Mouse (Mus musculus): ENCODE measurements around the gene Efl1.

Efl1 gene

DNA sequence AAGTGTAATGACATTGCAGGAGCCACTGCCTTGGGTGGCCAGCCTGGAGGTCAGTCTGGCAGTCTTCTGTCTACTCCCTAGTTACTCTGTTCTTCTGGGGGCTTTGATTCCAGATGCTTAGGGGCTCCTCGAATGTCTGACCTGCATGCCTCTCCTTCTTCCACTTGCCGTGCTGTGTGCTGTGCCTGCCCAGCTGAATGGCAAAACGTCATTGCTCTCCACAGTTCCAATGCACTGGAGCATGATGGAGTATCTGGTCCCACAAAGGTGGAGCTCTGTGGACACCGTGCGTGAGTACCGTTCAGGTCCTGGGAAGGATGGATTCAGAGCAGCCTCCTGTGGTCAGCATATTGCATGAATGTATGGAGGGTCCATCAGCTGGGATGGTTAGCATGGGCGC lies 171.1 kb downstream of the Efl1 start:
- no peak for DNase-seq

DNA sequence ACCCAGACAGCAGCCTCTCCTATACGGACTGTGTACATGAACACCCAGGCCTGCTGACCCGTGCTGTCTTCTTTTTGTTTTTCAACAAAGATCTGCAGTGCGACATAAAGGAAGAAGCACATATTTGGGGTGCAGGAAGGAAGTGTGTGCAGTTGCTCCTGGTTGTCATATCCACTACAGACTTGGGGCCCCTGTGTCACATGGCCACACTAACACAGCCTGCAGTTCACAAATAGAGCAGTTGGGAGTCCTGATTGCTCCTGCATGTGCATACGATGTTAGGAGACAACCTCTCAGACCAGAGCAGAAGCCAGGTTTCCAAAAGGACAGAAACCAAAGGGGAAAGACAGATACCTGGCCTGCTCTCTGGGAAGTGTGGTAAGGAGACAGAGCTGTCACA lies 172.2 kb downstream of the Efl1 start:
- no peak for DNase-seq

DNA sequence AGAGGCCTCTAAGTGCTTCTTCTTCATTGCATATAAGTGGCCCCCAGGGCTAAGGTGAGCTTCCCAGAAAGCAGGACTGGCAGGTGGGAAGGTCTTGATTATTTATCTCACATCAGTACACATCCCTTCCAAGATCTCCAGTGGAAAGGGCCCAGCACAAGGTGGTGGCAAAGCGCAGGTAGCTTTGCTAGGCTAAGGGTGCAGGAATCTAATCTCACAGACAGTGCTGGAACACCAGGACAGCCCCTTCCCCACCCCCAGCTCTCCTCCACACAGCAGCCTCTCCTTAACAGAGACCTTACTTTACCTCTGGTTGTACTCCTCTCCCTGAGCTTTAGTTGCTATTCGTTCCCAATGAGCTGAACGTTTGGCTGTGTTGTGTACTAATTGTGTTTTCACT lies 173.1 kb downstream of the Efl1 start:
- no peak for DNase-seq

DNA sequence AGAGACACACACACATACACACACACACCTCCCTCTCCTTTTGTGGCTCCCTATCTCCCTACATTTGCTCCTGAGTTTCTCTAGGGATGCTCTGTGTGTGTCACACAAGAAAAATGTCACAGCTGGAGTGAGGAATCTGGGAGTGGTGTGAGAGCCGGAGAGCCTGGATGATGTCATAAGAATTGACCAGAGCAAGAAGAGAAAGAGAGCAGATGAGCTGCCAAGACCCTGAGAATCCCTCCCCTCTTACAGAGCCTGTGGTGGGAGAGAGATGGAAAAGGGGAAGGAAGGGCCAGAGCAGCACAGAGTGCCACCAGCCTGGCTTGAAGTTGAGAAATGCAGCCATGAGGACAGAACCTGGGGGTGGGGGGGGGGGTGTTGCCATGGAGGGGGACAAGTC lies 174.1 kb downstream of the Efl1 start:
- no peak for DNase-seq
